In genomic region chr3:124217131-124217530, GRCm38 (mm10) we compare ENCODE assay signal across 29 mouse cellular contexts.
A peak's percentile ranks its signal among the peaks of the same experiment; 100 is the strongest.
DNase-seq lines count a peak whose midpoint lies in the region; ATAC-seq and TF ChIP-seq lines count a peak whose summit lies in the region.
"Had no signal": no experiment of that assay in that cellular context is flagged by ENCODE, and none has a peak within 500 bp of the region (broad histone marks: within the 10 kb centered on the region; RNA-seq: fewer than 3 reads in every experiment).

No protein-coding gene starts in this region.

- no peak overlapping the region for H3K4me2 ChIP-seq in intestine, embryonic 15.5 days (replicated peaks)
- H3K4me2 ChIP-seq in intestine, postnatal 0 days (replicated peaks; ENCODE audit: low read depth) = no peak overlapping the region
- H3K4me2 ChIP-seq in intestine, embryonic 16.5 days (ENCODE audit: low read depth, low read length) = no peak overlapping the region
- H3K4me2 ChIP-seq: heart, embryonic 12.5 days; heart, embryonic 15.5 days; hindbrain, embryonic 14.5 days had no signal

- TF ChIP-seq POLR2A in heart, adult 2 months (IDR thresholded peaks at IDR 0.05; ENCODE audit: insufficient read depth, low read depth, low read length) = no peak

- H3K36me3 ChIP-seq in intestine, embryonic 15.5 days = no peaks in the 10 kb centered on the region
- H3K36me3 ChIP-seq in intestine, postnatal 0 days (ENCODE audit: control insufficient read depth, insufficient read depth) = no peaks in the 10 kb centered on the region
- H3K36me3 ChIP-seq in intestine, embryonic 16.5 days (ENCODE audit: control insufficient read depth, insufficient read depth, low read length) = no peaks in the 10 kb centered on the region
- no peaks in the 10 kb centered on the region for H3K36me3 ChIP-seq in limb, embryonic 10.5 days
- no peaks in the 10 kb centered on the region for H3K36me3 ChIP-seq in heart, adult 2 months (ENCODE audit: control insufficient read depth, insufficient read depth, low read length)
- H3K36me3 ChIP-seq: forebrain, embryonic 10.5 days; G1E; heart, embryonic 12.5 days; heart, embryonic 15.5 days; hindbrain, embryonic 10.5 days had no signal

- H3K79me2 ChIP-seq in heart, adult 2 months (replicated peaks; ENCODE audit: control insufficient read depth, insufficient read depth, low read length) = no peaks in the 10 kb centered on the region

- no peak for TF ChIP-seq CTCF in intestine, postnatal 0 days (IDR thresholded peaks at IDR 0.05; ENCODE audit: low read depth)
- no peak for TF ChIP-seq CTCF in heart, adult 2 months (IDR thresholded peaks at IDR 0.05)

- H3K27me3 ChIP-seq in intestine, embryonic 15.5 days (replicated peaks) = no peaks in the 10 kb centered on the region
- H3K27me3 ChIP-seq in intestine, postnatal 0 days (replicated peaks; ENCODE audit: control insufficient read depth, insufficient read depth, low read length) = no peaks in the 10 kb centered on the region
- H3K27me3 ChIP-seq in intestine, embryonic 16.5 days (replicated peaks; ENCODE audit: control insufficient read depth, insufficient read depth, low read length) = no peaks in the 10 kb centered on the region
- H3K27me3 ChIP-seq in limb, embryonic 10.5 days (ENCODE audit: low read depth, poor library complexity, severe bottlenecking) = no peaks in the 10 kb centered on the region
- no peaks in the 10 kb centered on the region for H3K27me3 ChIP-seq in heart, adult 2 months (ENCODE audit: control insufficient read depth, insufficient read depth, low read length)
- H3K27me3 ChIP-seq: heart, embryonic 12.5 days; heart, embryonic 15.5 days had no signal

- intact Hi-C loops in heart, adult 2 months (cut with DNase I) = no loop called here

- DNase-seq in 3134 (ENCODE audit: extremely low read depth, insufficient read length, low spot score) (peak; percentile 22), ES-CJ7 (ENCODE audit: low read depth, low spot score) (peak; percentile 5)
- no peak for DNase-seq in limb, embryonic 10.5 days (ENCODE audit: low spot score)
- DNase-seq in layer of hippocampus, postnatal 10 days (ENCODE audit: low spot score in 2 of 2) = no peak
- no peak for DNase-seq in heart, adult 2 months
- DNase-seq: adrenal gland, adult 8-10 months; adrenal gland, postnatal 25 days; cerebellum, adult 18-20 months; cerebellum, adult 9-10 months; cerebellum, postnatal 14 days; forebrain, postnatal 0 days; gastrocnemius, adult 2 months; gastrocnemius, postnatal 14 days; heart, adult 11 months; heart, postnatal 10 days; heart, postnatal 36 days had no signal

- no peak overlapping the region for H3K9ac ChIP-seq in intestine, embryonic 15.5 days
- H3K9ac ChIP-seq in intestine, postnatal 0 days (ENCODE audit: low read depth, low read length) = no peak overlapping the region
- H3K9ac ChIP-seq in intestine, embryonic 16.5 days (ENCODE audit: low read depth, low read length) = no peak overlapping the region
- H3K9ac ChIP-seq in heart, adult 2 months (ENCODE audit: low read depth, low read length) = no peak overlapping the region
- H3K9ac ChIP-seq: forebrain, postnatal 0 days; heart, embryonic 12.5 days; heart, embryonic 15.5 days; hindbrain, embryonic 14.5 days had no signal

- H3K4me3 ChIP-seq in intestine, embryonic 15.5 days (replicated peaks) = no peak overlapping the region
- H3K4me3 ChIP-seq in intestine, postnatal 0 days (ENCODE audit: low read depth, low read length) = no peak overlapping the region
- no peak overlapping the region for H3K4me3 ChIP-seq in intestine, embryonic 16.5 days (ENCODE audit: low read length)
- H3K4me3 ChIP-seq in limb, embryonic 10.5 days = no peak overlapping the region
- no peak overlapping the region for H3K4me3 ChIP-seq in heart, adult 2 months
- H3K4me3 ChIP-seq: forebrain, embryonic 10.5 days; gastrocnemius, adult 2 months; heart, embryonic 12.5 days; heart, embryonic 15.5 days; hindbrain, embryonic 10.5 days had no signal

- no peak overlapping the region for H3K27ac ChIP-seq in intestine, embryonic 15.5 days
- H3K27ac ChIP-seq in intestine, postnatal 0 days (ENCODE audit: low read depth, low read length) = no peak overlapping the region
- no peak overlapping the region for H3K27ac ChIP-seq in intestine, embryonic 16.5 days (ENCODE audit: low read length)
- H3K27ac ChIP-seq in limb, embryonic 10.5 days = no peak overlapping the region
- no peak overlapping the region for H3K27ac ChIP-seq in heart, adult 2 months
- H3K27ac ChIP-seq: forebrain, embryonic 10.5 days; gastrocnemius, adult 2 months; heart, embryonic 15.5 days; hindbrain, embryonic 10.5 days; hindbrain, embryonic 14.5 days; hindbrain, postnatal 0 days had no signal

- no peaks in the 10 kb centered on the region for H3K9me3 ChIP-seq in intestine, embryonic 15.5 days
- no peaks in the 10 kb centered on the region for H3K9me3 ChIP-seq in intestine, postnatal 0 days (ENCODE audit: control insufficient read depth)
- no peaks in the 10 kb centered on the region for H3K9me3 ChIP-seq in intestine, embryonic 16.5 days (ENCODE audit: control insufficient read depth, low read length)
- H3K9me3 ChIP-seq in limb, embryonic 10.5 days (replicated peaks) = no peaks in the 10 kb centered on the region
- H3K9me3 ChIP-seq: forebrain, embryonic 10.5 days; G1E; heart, embryonic 12.5 days; heart, embryonic 15.5 days; hindbrain, embryonic 10.5 days had no signal

- no peaks in the 10 kb centered on the region for H3K4me1 ChIP-seq in intestine, embryonic 15.5 days (replicated peaks)
- H3K4me1 ChIP-seq in intestine, postnatal 0 days (replicated peaks; ENCODE audit: control insufficient read depth, insufficient read depth, low read length) = no peaks in the 10 kb centered on the region
- no peaks in the 10 kb centered on the region for H3K4me1 ChIP-seq in intestine, embryonic 16.5 days (ENCODE audit: control insufficient read depth, insufficient read depth, low read length)
- H3K4me1 ChIP-seq in limb, embryonic 10.5 days = no peaks in the 10 kb centered on the region
- H3K4me1 ChIP-seq in heart, adult 2 months (ENCODE audit: control insufficient read depth, insufficient read depth, low read length) = no peaks in the 10 kb centered on the region
- H3K4me1 ChIP-seq: forebrain, embryonic 10.5 days; heart, embryonic 12.5 days; heart, embryonic 15.5 days; hindbrain, embryonic 10.5 days had no signal

- peak; percentile 68 for ATAC-seq in intestine, embryonic 15.5 days
- no peak for ATAC-seq in intestine, postnatal 0 days
- peak; percentile 50; the same call in 1 of the 2 replicates for ATAC-seq in intestine, embryonic 16.5 days
- ATAC-seq: activated CD4-positive, CD25-positive, alpha-beta regulatory T cell, adult 4 months; forebrain, embryonic 14.5 days; forebrain, postnatal 0 days; hindbrain, postnatal 0 days; inflammation-experienced regulatory T-cells, adult 6 months had no signal

- 86% methylated on average over 2 of the region's 2 CpGs for WGBS in intestine, embryonic 15.5 days
- 63% methylated on average over 2 of the region's 2 CpGs for WGBS in intestine, postnatal 0 days
- 77% methylated on average over 2 of the region's 2 CpGs for WGBS in intestine, embryonic 16.5 days
- 93% methylated on average over 2 of the region's 2 CpGs for WGBS in limb, embryonic 10.5 days
- 78% methylated on average over 2 of the region's 2 CpGs for WGBS in heart, adult 2 months

- TF ChIP-seq EP300 in heart, adult 2 months (IDR thresholded peaks at IDR 0.05; ENCODE audit: insufficient read depth, low read depth, low read length) = no peak

Comparison
In these comparisons a context has a peak if more than half of its experiments do, and no peak if none do; other contexts are left out.
1. DNase-seq: peak in 3134 (single experiment) and ES-CJ7 (single experiment); none in limb, embryonic 10.5 days (single experiment), layer of hippocampus, postnatal 10 days (0 of 2) and heart, adult 2 months (0 of 2).